Mouse (Mus musculus) midbrain, embryonic 10.5 days (tissue): Measurements from ENCODE around the gene Spock1. TPM values are rescaled to one million over a fixed set of nuclear protein-coding genes. Genes with fewer than 3 reads are reported as not detected.

ENCODE experiments used
- DNase-seq: peaks from one replicate; pipeline ENCODE4 v3.0.0-alpha.2; 2017; ENCODE audit warnings: low spot score
- H3K27ac ChIP-seq: fragments of 300-500 bp; sonication (generic); replicated peaks from 2 replicates; pipeline ENCODE4 v1.5.1; 2016; ENCODE audit warnings: mild to moderate bottlenecking
- H3K27me3 ChIP-seq: fragments of 300-500 bp; sonication (generic); 2 replicates; pipeline ENCODE4 v1.6.1; 2016; ENCODE audit warnings: low read depth, mild to moderate bottlenecking; ENCODE audit not compliant: poor library complexity, severe bottlenecking
- H3K36me3 ChIP-seq: fragments of 300-500 bp; sonication (generic); 2 replicates; pipeline ENCODE4 v1.6.1; 2016; ENCODE audit warnings: mild to moderate bottlenecking, moderate library complexity
- H3K4me1 ChIP-seq: fragments of 300-500 bp; sonication (generic); 2 replicates; pipeline ENCODE4 v1.6.1; 2016
- H3K4me3 ChIP-seq: fragments of 300-500 bp; sonication (generic); 2 replicates; pipeline ENCODE4 v1.5.1; 2016; ENCODE audit warnings: mild to moderate bottlenecking, moderate library complexity
- H3K9me3 ChIP-seq: fragments of 300-500 bp; sonication (generic); replicated peaks from 2 replicates; pipeline ENCODE4 v1.6.1; 2016; ENCODE audit warnings: mild to moderate bottlenecking
- WGBS: fragments of 180-500 bp; shearing (Covaris S2); methylation state at CpG from one replicate; pipeline ENCODE4 v1.1.7; 2016; 5-methylcytosine and 5-hydroxymethylcytosine counted together
- polyA plus RNA-seq: library from polyadenylated mRNA; unstranded; fragments of >200 nt; fragmentation: Nextera tagmentation; extraction: Ambion mirVana; gene quantifications from 2 replicates; pipeline ENCODE4 v1.2.1, GENCODE M21; 2016

Gene Spock1
- polyA plus RNA-seq, 1 experiment from 2014 or later = 5.0 TPM

GRCm38 (mm10) chr13:57414716-57415115 is 493.4 kb downstream of the Spock1 start:
- no peak overlapping the region for H3K4me3 ChIP-seq
- 100% methylated on average over 1 of the region's 1 CpGs for WGBS
- H3K27ac ChIP-seq = no peak overlapping the region
- no peaks in the 10 kb centered on the region for H3K36me3 ChIP-seq
- no peaks in the 10 kb centered on the region for H3K9me3 ChIP-seq
- no peaks in the 10 kb centered on the region for H3K27me3 ChIP-seq
- H3K4me1 ChIP-seq = no peaks in the 10 kb centered on the region
- no peak for DNase-seq

- Histone ChIP-seq H3K27me3 (no peaks in the 10 kb centered on the region), H3K36me3 (no peaks in the 10 kb centered on the region), H3K4me3 (no peak overlapping the region), H3K27ac (no peak overlapping the region), H3K4me1 (no peaks in the 10 kb centered on the region), H3K9me3 (no peaks in the 10 kb centered on the region)
- DNase-seq = no peak
- WGBS = 89% methylated on average over 4 of the region's 4 CpGs
Observed at GRCm38 (mm10) chr13:57407666-57408065, 500.5 kb downstream of the Spock1 start.

- no peak overlapping the region for H3K4me3 ChIP-seq
- no peaks in the 10 kb centered on the region for H3K27me3 ChIP-seq
- H3K4me1 ChIP-seq = no peaks in the 10 kb centered on the region
- H3K9me3 ChIP-seq = no peaks in the 10 kb centered on the region
- no peak overlapping the region for H3K27ac ChIP-seq
- DNase-seq = no peak
- no peaks in the 10 kb centered on the region for H3K36me3 ChIP-seq
- WGBS = 87% methylated on average over 7 of the region's 7 CpGs
Observed at GRCm38 (mm10) chr13:57402386-57402785, 505.7 kb downstream of the Spock1 start.

DNA sequence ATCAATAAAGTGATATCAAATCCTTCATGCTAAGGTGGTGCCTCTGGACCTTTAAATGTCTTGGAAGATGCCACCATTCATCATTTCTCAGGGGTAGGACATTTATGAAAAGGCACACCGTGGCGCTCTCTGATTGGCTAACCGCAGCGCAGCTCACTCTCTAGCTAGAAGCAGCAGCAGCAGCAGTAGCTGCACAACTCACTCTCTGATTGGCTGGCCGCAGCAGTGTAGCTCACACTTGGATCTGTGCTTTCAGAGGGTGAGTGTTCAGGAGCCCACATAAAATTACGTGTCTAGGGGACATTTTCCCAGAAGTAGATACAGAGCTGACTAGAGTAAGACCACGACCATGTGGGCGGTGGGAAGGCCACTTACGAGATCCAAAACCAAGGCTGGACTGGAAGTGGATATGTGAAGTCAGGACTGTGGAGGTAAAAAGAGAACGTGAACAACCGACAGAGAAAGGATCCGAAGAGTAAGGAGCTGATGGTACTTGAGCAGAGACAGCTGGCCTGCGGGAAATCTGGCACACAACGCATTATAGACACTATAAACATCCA is 535.9 kb downstream of the Spock1 start:
- no peaks in the 10 kb centered on the region for H3K4me1 ChIP-seq
- no peaks in the 10 kb centered on the region for H3K36me3 ChIP-seq
- H3K9me3 ChIP-seq = no peaks in the 10 kb centered on the region
- H3K27ac ChIP-seq = no peak overlapping the region
- no peak for DNase-seq
- 95% methylated on average over 14 of the region's 14 CpGs for WGBS
- H3K27me3 ChIP-seq = no peaks in the 10 kb centered on the region
- no peak overlapping the region for H3K4me3 ChIP-seq

Other genes with a start within 250 kb of the Spock1 start
- gene Klhl3, start 205.3 kb upstream of the Spock1 start, polyA plus RNA-seq = 2.1 and 2.9 TPM in 2 replicates
- 48.9 and 56.6 TPM in 2 replicates for gene Hnrnpa0, start 220.2 kb upstream of the Spock1 start, polyA plus RNA-seq
- gene Idnk, start 249.3 kb upstream of the Spock1 start, polyA plus RNA-seq = 56.1 and 62.9 TPM in 2 replicates